Mouse (Mus musculus): Measurements from ENCODE around the gene Nedd8. TPM values are rescaled to one million over a fixed set of nuclear protein-coding genes. Genes with fewer than 3 reads are reported as not detected.

Gene Nedd8
- total RNA-seq, 2 experiments from 2014 or later = 252 to 263 TPM

DNA sequence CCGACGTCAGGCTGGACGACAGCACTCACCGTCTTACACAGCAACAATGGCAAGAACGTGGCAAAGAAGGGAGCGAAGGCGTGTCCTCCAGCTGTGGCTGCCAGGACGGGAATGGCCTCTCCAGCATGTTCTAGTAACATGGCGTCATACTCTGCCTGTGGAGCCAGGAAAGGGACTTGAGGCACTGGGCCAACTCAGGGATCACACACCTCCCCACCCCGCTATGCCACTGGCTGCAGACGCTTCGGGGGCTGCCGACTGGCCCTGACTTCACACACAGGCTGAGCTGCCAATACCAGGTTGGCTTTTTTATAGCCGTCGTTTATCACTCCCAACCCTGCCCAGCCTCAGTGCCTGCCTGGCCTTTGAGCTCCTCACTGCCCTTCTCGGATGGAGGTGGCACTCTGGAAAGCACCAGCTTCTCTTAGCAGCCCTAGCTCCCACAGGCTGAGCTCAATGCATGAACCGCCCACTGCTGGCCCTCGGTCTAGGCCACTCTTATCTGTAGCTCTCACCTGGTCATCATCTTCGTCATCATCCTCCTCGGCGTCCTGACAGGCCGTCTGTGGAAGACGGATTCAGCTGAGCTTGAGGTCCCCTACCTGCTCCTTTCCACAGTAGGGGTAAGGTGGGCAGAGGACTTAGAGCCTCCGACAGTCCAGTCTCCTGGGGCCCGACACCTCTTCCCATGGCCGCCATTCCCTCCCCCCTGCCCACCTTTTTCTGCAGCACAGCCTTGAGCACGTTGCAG is 43.7 kb downstream of the Nedd8 start:
- no peak for DNase-seq (ENCODE audit: low spot score)
- intact Hi-C loops (cut with DNase I) = loop anchor here (2.0 to 5.0 kb wide), 2 partner anchors 115 to 129 kb away; partner anchors contain the start of gene Cideb

DNA sequence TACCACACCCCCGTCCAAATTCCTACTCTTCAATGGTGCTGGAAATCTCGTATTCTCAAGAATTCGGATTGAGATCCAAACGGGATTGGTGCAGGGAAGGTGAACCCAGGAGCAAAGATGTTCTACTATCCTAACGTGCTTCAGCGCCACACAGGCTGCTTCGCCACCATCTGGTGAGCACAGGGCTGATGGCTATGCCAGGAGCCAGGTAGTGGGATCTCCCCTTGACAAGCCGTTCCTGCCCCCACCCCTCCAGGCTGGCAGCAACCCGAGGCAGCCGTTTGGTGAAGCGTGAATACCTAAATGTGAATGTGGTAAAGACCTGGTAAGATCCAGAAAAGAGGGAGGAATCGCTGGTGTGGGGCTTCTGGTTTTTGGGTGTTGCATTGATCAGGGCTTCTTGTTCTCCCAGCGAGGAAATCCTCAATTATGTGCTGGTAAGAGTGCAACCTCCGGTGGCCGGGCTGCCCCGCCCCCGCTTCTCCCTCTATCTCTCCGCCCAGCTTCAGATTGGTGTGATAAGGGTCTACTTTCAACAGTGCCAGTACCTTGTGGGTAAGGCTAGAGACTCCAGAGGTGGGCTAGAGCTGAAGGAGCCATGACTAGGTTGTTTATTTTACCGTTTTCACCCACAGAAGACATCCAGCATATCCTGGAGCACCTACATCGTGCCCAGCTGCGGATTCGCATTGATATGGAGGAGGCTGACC is 53.3 kb downstream of the Nedd8 start:
- intact Hi-C loops (cut with DNase I) = no loop called here
- DNase-seq (ENCODE audit: low spot score) = no peak

DNA sequence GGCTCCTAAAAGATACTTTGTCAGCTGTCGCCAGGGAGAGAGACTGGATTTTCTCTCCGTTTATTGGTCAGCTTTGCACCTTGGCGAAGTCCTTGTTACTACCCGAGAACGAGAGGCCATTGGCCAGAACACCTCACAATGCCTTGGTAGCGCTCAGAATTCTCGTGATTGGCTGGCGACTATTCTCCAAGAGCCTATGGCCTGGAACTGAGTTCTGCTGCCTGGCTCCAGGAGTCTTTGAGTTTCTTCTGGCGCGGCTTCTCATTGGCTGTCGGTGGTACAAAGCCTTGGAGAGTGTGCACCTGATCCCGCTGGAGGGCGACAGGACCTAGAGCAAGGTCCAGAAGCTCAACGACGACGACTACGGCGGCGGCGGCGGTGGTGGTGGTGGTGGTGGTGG is 54.1 kb downstream of the Nedd8 start, which contains the start of gene Rec8:
TSS of gene Rec8 (plus strand) at position 216 of the 400 bp plus-strand sequence.
- no peak for DNase-seq (ENCODE audit: low spot score)
- intact Hi-C loops (cut with DNase I) = no loop called here

DNA sequence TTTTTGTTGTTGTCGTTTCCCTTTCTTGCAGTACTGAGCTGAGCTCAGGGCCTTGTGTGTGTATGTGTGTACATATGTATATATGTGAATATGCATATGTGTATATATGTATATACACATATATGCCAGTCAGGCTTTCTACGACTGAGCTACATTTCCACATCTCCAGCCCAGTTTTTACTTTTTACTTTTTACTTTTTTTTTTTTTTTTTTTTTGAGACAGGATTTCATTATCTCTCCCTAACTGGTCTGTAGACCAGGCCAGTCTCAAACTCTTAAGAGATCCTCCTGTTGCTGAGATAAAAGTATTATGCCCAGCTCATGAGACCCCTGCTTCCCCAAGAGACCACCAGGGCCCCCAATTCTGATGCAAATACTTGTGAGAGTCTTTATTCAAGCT is 55.1 kb downstream of the Nedd8 start:
- intact Hi-C loops (cut with DNase I) = no loop called here
- no peak for DNase-seq (ENCODE audit: low spot score)

DNA sequence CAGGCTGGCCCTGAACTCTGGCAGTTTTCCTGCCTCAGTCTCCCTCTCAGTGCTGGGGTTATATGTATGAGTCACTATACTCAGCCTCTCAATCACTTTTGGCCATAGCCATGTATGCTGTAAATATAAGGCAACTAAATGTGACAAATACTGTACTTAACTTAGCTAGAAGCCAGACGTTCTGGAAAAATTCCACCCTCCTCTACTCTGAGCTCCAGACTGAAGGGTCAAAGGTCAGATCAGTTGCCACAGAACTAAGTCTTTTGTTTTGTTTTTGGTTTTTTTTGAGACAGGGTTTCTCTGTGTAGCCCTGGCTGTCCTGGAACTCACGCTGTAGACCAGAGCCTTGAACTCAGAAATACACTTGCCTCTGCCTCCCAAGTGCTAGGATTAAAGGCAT is 56.0 kb downstream of the Nedd8 start:
- intact Hi-C loops (cut with DNase I) = no loop called here
- DNase-seq (ENCODE audit: low spot score) = no peak

DNA sequence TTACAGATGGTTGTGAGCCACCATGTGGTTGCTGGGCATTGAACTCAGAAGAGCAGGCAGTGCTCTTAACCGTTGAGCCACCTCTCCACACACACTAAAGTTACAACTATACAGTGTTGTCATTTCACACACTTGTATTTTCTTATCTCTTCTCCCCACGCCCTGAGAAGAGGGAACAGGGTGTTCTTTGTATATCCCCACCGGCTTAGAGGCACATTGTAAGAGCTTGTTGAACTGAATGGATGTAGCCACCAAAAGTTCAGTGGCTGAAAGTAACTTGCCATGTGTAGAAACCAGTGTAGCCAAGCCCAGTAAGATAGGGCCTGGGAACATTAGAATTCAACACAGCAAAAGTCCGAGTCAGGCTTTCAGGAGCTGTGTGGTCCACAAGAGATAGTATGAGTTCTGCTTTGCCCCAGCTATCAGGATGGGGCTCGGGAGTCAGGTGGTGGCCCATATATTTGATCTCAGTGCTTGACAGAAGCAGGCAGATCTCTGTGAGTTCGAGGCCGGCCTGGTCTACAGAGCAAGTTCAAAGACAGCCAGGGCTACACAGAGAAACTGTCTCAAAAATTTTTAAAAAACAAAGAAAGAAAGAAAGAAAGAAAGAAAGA is 57.3 kb downstream of the Nedd8 start:
- DNase-seq (ENCODE audit: low spot score) = no peak
- intact Hi-C loops (cut with DNase I) = no loop called here

DNA sequence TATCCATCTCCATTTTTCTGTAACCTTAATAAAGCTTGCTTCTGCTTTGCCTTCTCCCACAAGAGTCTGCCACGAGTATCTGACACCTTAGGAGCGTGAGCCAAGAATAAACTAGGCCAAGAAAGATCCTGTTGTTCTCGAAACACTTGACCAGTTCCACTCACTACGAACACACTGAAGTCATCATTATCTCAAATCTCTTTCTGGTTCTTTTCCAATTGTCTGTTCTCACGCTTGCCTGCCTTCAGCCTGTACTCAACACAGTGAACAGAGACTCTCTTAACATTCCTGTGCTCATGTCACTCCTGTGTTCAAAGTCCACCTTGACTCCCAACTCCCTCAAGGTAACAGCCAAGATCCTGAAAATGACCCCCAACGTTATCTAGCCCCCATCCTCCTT is 58.6 kb downstream of the Nedd8 start:
- no peak for DNase-seq (ENCODE audit: low spot score)
- intact Hi-C loops (cut with DNase I) = no loop called here

Other genes with a start within 250 kb of the Nedd8 start
- gene Dhrs4, start 193.4 kb downstream of the Nedd8 start, total RNA-seq (2021) = 100 to 1,000 TPM in 1 of 2 experiments, 10 to 100 TPM in 1; 99.7 to 119 TPM
- 1 to 10 TPM; 2.3 to 2.4 TPM for gene Carmil3, start 181.5 kb downstream of the Nedd8 start, total RNA-seq (2021)
- not detected for gene Cpne6, start 161.7 kb downstream of the Nedd8 start, total RNA-seq (2021)
- gene Nrl, start 147.1 kb downstream of the Nedd8 start, total RNA-seq (2021) = under 1 TPM in 1 of 2 experiments, not detected in 1; 0.18 TPM
- 10 to 100 TPM; 11.7 to 14.3 TPM for gene Pck2, start 131.9 kb downstream of the Nedd8 start, total RNA-seq (2021)
- gene Dcaf11, start 112.1 kb downstream of the Nedd8 start, total RNA-seq (2021) = 100 to 1,000 TPM; 129 to 130 TPM
- under 1 TPM in 1 of 2 experiments, not detected in 1; 0.83 TPM for gene A730061H03Rik, start 111.7 kb downstream of the Nedd8 start, total RNA-seq (2021)
- gene Fitm1, start 96.5 kb downstream of the Nedd8 start, total RNA-seq (2021) = 100 to 1,000 TPM; 192 to 214 TPM
- 100 to 1,000 TPM; 249 to 283 TPM for gene Psme1, start 94.0 kb downstream of the Nedd8 start, total RNA-seq (2021)
- gene Emc9, start 86.8 kb downstream of the Nedd8 start, total RNA-seq (2021) = 10 to 100 TPM; 56.0 to 58.1 TPM
- 100 to 1,000 TPM in 1 of 2 experiments, 10 to 100 TPM in 1; 93.4 to 101 TPM for gene Psme2, start 81.0 kb downstream of the Nedd8 start, total RNA-seq (2021)
- 10 to 100 TPM; 25.7 to 31.3 TPM for gene Rnf31, start 80.4 kb downstream of the Nedd8 start, total RNA-seq (2021)
- gene Irf9, start 68.6 kb downstream of the Nedd8 start, total RNA-seq (2021) = 10 to 100 TPM; 10.1 to 11.8 TPM
- under 1 TPM; 0.23 to 0.36 TPM for gene Rec8, start 54.1 kb downstream of the Nedd8 start, total RNA-seq (2021)
- gene Ipo4, start 36.2 kb downstream of the Nedd8 start, total RNA-seq (2021) = 10 to 100 TPM; 51.1 to 57.0 TPM
- gene Gm49378, start 34.2 kb downstream of the Nedd8 start, total RNA-seq (2021) = 1 to 10 TPM; 3.0 to 3.4 TPM
- 10 to 100 TPM; 39.0 to 43.8 TPM for gene Tm9sf1, start 28.3 kb downstream of the Nedd8 start, total RNA-seq (2021)
- under 1 TPM; 0.56 to 0.60 TPM for gene Tssk4, start 21.9 kb downstream of the Nedd8 start, total RNA-seq (2021)
- 10 to 100 TPM; 53.0 to 53.4 TPM for gene Mdp1, start 11.6 kb downstream of the Nedd8 start, total RNA-seq (2021)
- 10 to 100 TPM in 1 of 2 experiments, 1 to 10 TPM in 1; 8.9 to 11.2 TPM for gene Gmpr2, start 183 bp downstream of the Nedd8 start, total RNA-seq (2021)
- 10 to 100 TPM; 10.0 to 10.7 TPM for gene Tinf2, start 9.7 kb upstream of the Nedd8 start, total RNA-seq (2021)
- under 1 TPM; 0.18 to 0.36 TPM for gene Tgm1, start 41.8 kb upstream of the Nedd8 start, total RNA-seq (2021)
- 10 to 100 TPM; 13.0 to 13.4 TPM for gene Rabggta, start 50.1 kb upstream of the Nedd8 start, total RNA-seq (2021)
- gene Dhrs1, start 73.6 kb upstream of the Nedd8 start, total RNA-seq (2021) = 10 to 100 TPM; 43.7 to 47.0 TPM
- 10 to 100 TPM in 1 of 2 experiments, 1 to 10 TPM in 1; 7.8 to 11.1 TPM for gene Nop9, start 73.6 kb upstream of the Nedd8 start, total RNA-seq (2021)
- gene Cideb, start 86.3 kb upstream of the Nedd8 start, total RNA-seq (2021) = under 1 TPM; 0.56 to 0.83 TPM
- under 1 TPM; 0.06 to 0.13 TPM for gene Ltb4r2, start 89.3 kb upstream of the Nedd8 start, total RNA-seq (2021)
- gene Ltb4r1, start 93.8 kb upstream of the Nedd8 start, total RNA-seq (2021) = under 1 TPM in 1 of 2 experiments, not detected in 1; 0.18 TPM
- gene Adcy4, start 112.0 kb upstream of the Nedd8 start, total RNA-seq (2021) = 10 to 100 TPM; 18.2 to 23.8 TPM
- gene Ripk3, start 116.7 kb upstream of the Nedd8 start, total RNA-seq (2021) = 1 to 10 TPM; 2.3 to 3.4 TPM
- 1 to 10 TPM; 3.9 to 5.5 TPM for gene Nfatc4, start 151.0 kb upstream of the Nedd8 start, total RNA-seq (2021)
- 1 to 10 TPM; 8.2 to 9.7 TPM for gene Nynrin, start 181.9 kb upstream of the Nedd8 start, total RNA-seq (2021)
- under 1 TPM in 1 of 2 experiments, not detected in 1; 0.14 TPM for gene Cbln3, start 212.3 kb upstream of the Nedd8 start, total RNA-seq (2021)
- gene Khnyn, start 212.8 kb upstream of the Nedd8 start, total RNA-seq (2021) = 10 to 100 TPM; 11.6 to 13.5 TPM
- 100 to 1,000 TPM; 107 to 108 TPM for gene Sdr39u1, start 228.2 kb upstream of the Nedd8 start, total RNA-seq (2021)